Mouse (Mus musculus): ENCODE results near the gene Tcaf3.

DNA sequence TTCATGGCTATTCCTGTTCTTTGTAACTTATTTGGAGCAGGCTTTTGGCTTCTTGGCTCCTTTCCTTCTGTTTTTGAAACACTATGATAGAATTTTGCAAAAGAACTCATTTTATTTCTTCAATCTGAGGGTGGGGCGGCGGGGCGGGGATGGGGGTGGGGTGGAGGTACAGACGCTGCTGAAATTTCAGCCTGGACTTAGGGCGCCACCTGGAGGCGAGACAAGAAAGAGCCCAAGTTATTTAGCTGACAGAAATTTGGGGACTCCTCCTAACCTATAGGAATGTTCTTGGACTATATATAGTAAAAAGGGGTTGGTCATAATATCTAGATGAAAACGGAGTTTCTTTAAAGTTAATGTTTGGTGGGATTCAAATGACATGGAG, 14.0 kb downstream of the Tcaf3 start:
- TF ChIP-seq CTCF (conservative IDR thresholded peaks at IDR 0.05; ENCODE audit: low read length) (peak; percentile 39), POU5F1 (IDR thresholded peaks at IDR 0.05; ENCODE audit: borderline replicate concordance, low read length) (no peak)
